Mouse (Mus musculus): Measurements from ENCODE around the gene P2rx2. TPM values are rescaled to one million over a fixed set of nuclear protein-coding genes. Genes with fewer than 3 reads are reported as not detected.

Gene P2rx2
- polyA plus RNA-seq (2017; shearing (Covaris generic)): not detected

DNA sequence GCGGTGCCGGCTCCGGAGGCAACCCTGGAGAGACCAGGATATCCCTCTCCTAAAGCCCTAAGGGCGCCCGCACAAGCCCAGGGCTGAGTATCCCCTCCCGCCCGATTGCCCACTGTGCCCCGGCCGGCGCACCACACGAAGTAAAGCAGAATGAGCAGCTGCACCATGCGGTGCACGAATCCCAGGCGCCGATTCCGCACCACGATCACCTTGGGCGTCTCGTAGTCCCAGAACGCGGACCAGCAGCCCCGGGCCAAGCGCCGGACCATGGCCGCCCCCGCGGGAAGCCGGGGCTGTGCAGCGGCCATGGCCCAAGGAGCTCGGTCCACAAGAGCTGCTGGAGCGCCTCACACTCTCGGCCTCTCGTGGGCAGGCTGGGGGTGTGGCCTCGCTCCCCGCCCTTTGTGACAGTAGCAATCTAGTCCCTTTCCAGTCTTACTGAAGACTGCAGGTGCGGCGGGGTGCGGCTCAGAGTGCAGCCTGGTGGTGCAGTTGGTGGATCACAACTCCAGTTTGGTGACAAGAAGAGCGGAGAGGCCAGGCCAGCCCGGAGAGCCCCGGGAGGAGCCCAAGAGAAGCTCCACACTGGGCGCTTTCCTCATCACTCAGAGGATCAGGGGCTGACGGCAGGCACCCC, at the start of gene P2rx2:
Gene P2rx2, minus strand, starts transcription at position 565 of the 637 bp plus-strand sequence.

DNA sequence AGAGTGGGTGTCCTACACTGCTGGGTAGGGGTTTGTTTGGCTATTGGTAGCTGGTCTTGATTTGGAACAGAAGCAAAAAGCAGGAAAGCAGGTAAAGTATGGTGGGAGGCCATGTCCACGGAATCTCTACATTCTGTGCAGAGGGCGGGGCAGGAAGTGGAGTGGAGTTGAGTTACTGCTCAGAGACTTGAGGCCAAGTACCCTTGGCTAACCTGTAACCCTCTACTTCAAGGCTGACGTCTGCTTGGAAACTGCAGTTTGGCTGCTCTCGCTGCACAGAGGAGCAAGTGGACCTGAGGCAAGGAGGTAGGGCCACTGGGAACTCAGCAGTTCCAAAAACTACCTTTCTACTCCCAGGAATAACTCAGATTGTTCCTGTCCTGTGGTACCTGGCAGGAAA, 1.5 kb upstream of the P2rx2 start, which contains the start of gene Lrcol1:
Gene Lrcol1, plus strand, starts transcription at position 207 of the 400 bp plus-strand sequence.

Other genes with a start within 250 kb of the P2rx2 start
- gene Gm35315, start 248.8 kb downstream of the P2rx2 start, polyA plus RNA-seq (2017; shearing (Covaris generic)): 3.8 TPM
- 3.8 TPM for gene Plcxd1, start 243.2 kb downstream of the P2rx2 start, polyA plus RNA-seq (2017; shearing (Covaris generic))
- 37.1 TPM for gene Gtpbp6, start 235.0 kb downstream of the P2rx2 start, polyA plus RNA-seq (2017; shearing (Covaris generic))
- 5.8 TPM for gene Zfp605, start 233.1 kb downstream of the P2rx2 start, polyA plus RNA-seq (2017; shearing (Covaris generic))
- 98.6 TPM for gene Chfr, start 207.4 kb downstream of the P2rx2 start, polyA plus RNA-seq (2017; shearing (Covaris generic))
- gene Golga3, start 166.5 kb downstream of the P2rx2 start, polyA plus RNA-seq (2017; shearing (Covaris generic)): 47.0 TPM
- 7.0 TPM for gene Ankle2, start 112.2 kb downstream of the P2rx2 start, polyA plus RNA-seq (2017; shearing (Covaris generic))
- gene Pgam5, start 73.3 kb downstream of the P2rx2 start, polyA plus RNA-seq (2017; shearing (Covaris generic)): 15.2 TPM
- gene Pxmp2, start 57.0 kb downstream of the P2rx2 start, polyA plus RNA-seq (2017; shearing (Covaris generic)): 3.2 TPM
- 8.8 TPM for gene Pole, start 56.9 kb downstream of the P2rx2 start, polyA plus RNA-seq (2017; shearing (Covaris generic))
- not detected for gene Lrcol1, start 1.5 kb upstream of the P2rx2 start, polyA plus RNA-seq (2017; shearing (Covaris generic))
- gene Fbrsl1, start 105.3 kb upstream of the P2rx2 start, polyA plus RNA-seq (2017; shearing (Covaris generic)): 1.7 TPM
- gene Galnt9, start 201.1 kb upstream of the P2rx2 start, polyA plus RNA-seq (2017; shearing (Covaris generic)): 9.2 TPM

All from CD4-positive, CD25-positive, alpha-beta regulatory T cell, adult 9 weeks (primary cell).